Mouse (Mus musculus) ES-E14 (cell line): ENCODE results near the gene Ramp3. TPM values are rescaled to one million over a fixed set of nuclear protein-coding genes. Genes with fewer than 3 reads are reported as not detected.

Experiments
- DNase-seq: peaks from one replicate; pipeline ENCODE4 v3.0.0-alpha.2; 2013; ENCODE audit warnings: low read depth, low spot score
- H3K27ac ChIP-seq: 2 replicates; pipeline ENCODE4 v1.5.1; 2012; ENCODE audit warnings: low read depth, mild to moderate bottlenecking, low read length, moderate library complexity, mixed read lengths; ENCODE audit not compliant: poor library complexity, insufficient read depth, severe bottlenecking
- H3K36me3 ChIP-seq: 2 replicates; pipeline ENCODE4 v1.6.1; 2012; ENCODE audit warnings: mild to moderate bottlenecking, low read length, moderate library complexity, mixed read lengths; ENCODE audit not compliant: control insufficient read depth, poor library complexity, insufficient read depth, severe bottlenecking
- H3K4me1 ChIP-seq, 2 experiments: fragments of 150-350 bp in 1 of 2; sonication (generic) in 1 of 2; 2 replicates each; pipeline ENCODE4 v1.6.1; 2012; ENCODE audit warnings: low read length in 2 of 2, mild to moderate bottlenecking in 1 of 2, mixed read lengths in 1 of 2; ENCODE audit not compliant: control insufficient read depth in 2 of 2, insufficient read depth in 2 of 2, poor library complexity in 1 of 2
- H3K4me3 ChIP-seq, 2 experiments: fragments of 150-350 bp in 1 of 2; sonication (generic) in 1 of 2; 2 replicates each; pipeline ENCODE4 v1.5.1; 2012; ENCODE audit warnings: low read length in 2 of 2, low read depth in 1 of 2, mild to moderate bottlenecking in 1 of 2, mixed read lengths in 1 of 2; ENCODE audit not compliant: insufficient read depth in 1 of 2, poor library complexity in 1 of 2, severe bottlenecking in 1 of 2
- H3K9ac ChIP-seq: 2 replicates; pipeline ENCODE4 v1.6.1; 2012; ENCODE audit warnings: low read depth, mild to moderate bottlenecking, low read length, mixed read lengths; ENCODE audit not compliant: poor library complexity, insufficient read depth, severe bottlenecking
- H3K9me3 ChIP-seq: fragments of 150-350 bp; sonication (generic); 2 replicates; pipeline ENCODE4 v1.6.1; 2012; ENCODE audit warnings: low read depth, mild to moderate bottlenecking, low read length; ENCODE audit not compliant: control insufficient read depth, insufficient read depth
- CHD2 ChIP-seq: IDR thresholded peaks from 2 replicates; pipeline ENCODE4 v1.6.1; 2014; ENCODE audit warnings: mild to moderate bottlenecking, low read depth, low read length, inconsistent platforms
- HCFC1 ChIP-seq: IDR thresholded peaks from 2 replicates; pipeline ENCODE4 v1.6.1; 2012; ENCODE audit warnings: low read length, inconsistent platforms, borderline replicate concordance; ENCODE audit not compliant: insufficient read depth
- MAFK ChIP-seq: IDR thresholded peaks from 2 replicates; pipeline ENCODE4 v1.6.1; 2014; ENCODE audit warnings: mild to moderate bottlenecking, low read depth, low read length, inconsistent platforms; ENCODE audit not compliant: insufficient read depth
- ZC3H11A ChIP-seq: IDR thresholded peaks from 2 replicates; pipeline ENCODE4 v1.6.1; 2012; ENCODE audit warnings: low read depth, mild to moderate bottlenecking, inconsistent platforms, low read length, borderline replicate concordance
- ZNF384 ChIP-seq: IDR thresholded peaks from 2 replicates; pipeline ENCODE4 v1.6.1; 2012; ENCODE audit warnings: low read depth, low read length, inconsistent platforms
- in situ Hi-C, 2 experiments: fragments of 600-800 bp; cut with MboI; formaldehyde crosslinking; loops; one replicate each; pipeline ENCODE4 v1.15.1; 2025; ENCODE audit warnings: low sequenced_read_pairs in 2 of 2, inconsistent platforms in 1 of 2; ENCODE audit not compliant: unreplicated experiment in 2 of 2
- total RNA-seq: library from RNA; depleted of rRNA; stranded (reverse); fragments of 300-350 nt; gene quantifications from 2 replicates; pipeline ENCODE4 v1.2.3, GENCODE M21; 2012

Gene Ramp3
- total RNA-seq, 1 experiment, result 24.1 TPM

GRCm38 (mm10) chr11:6666634-6667033, 8.3 kb downstream of the Ramp3 start:
- no peak overlapping the region for H3K4me3 ChIP-seq
- no peak for DNase-seq
- H3K9me3 ChIP-seq, result no peaks in the 10 kb centered on the region
- peaks cover 1% of the 10 kb centered on the region; the same call in 1 of the 2 replicates for H3K36me3 ChIP-seq
- in situ Hi-C loops, result loop anchor here in 1 of 2 experiments (25.0 kb wide), 1 partner anchor 496 kb away; no protein-coding TSS in a partner anchor
- TF ChIP-seq HCFC1 (no peak), MAFK (peak; percentile 85)
- no peak overlapping the region for H3K27ac ChIP-seq
- H3K9ac ChIP-seq, result no peak overlapping the region
- H3K4me1 ChIP-seq, result no peaks in the 10 kb centered on the region

- H3K9ac ChIP-seq, result no peak overlapping the region
- DNase-seq, result no peak
- H3K9me3 ChIP-seq, result no peaks in the 10 kb centered on the region
- no peak overlapping the region for H3K4me3 ChIP-seq
- no peaks in the 10 kb centered on the region for H3K4me1 ChIP-seq
- in situ Hi-C loops, result loop anchor here in 1 of 2 experiments (25.0 kb wide), 1 partner anchor 493 kb away; no protein-coding TSS in a partner anchor
- no peak overlapping the region for H3K27ac ChIP-seq
- TF ChIP-seq CHD2, result no peak
- no peak for TF ChIP-seq HCFC1
- no peak for TF ChIP-seq ZC3H11A
- TF ChIP-seq MAFK, result no peak
- TF ChIP-seq ZNF384, result no peak
- H3K36me3 ChIP-seq, result peaks cover 1% of the 10 kb centered on the region; the same call in 1 of the 2 replicates
Measured at GRCm38 (mm10) chr11:6669041-6669440, 10.7 kb downstream of the Ramp3 start.

- TF ChIP-seq MAFK (no peak), HCFC1 (no peak), CHD2 (no peak), ZC3H11A (no peak)
- H3K9me3 ChIP-seq, result no peaks in the 10 kb centered on the region
- no peak overlapping the region for H3K4me3 ChIP-seq
- H3K27ac ChIP-seq, result no peak overlapping the region
- peaks cover 4% of the 10 kb centered on the region; the same call in 1 of the 2 replicates for H3K36me3 ChIP-seq
- in situ Hi-C loops, result loop anchor here in 1 of 2 experiments (25.0 kb wide), 1 partner anchor 492 kb away; no protein-coding TSS in a partner anchor
- no peak for DNase-seq
- no peaks in the 10 kb centered on the region for H3K4me1 ChIP-seq
- no peak overlapping the region for H3K9ac ChIP-seq
Measured at GRCm38 (mm10) chr11:6670044-6670443, 11.7 kb downstream of the Ramp3 start.

- no peak overlapping the region for H3K9ac ChIP-seq
- in situ Hi-C loops, result loop anchor here in 1 of 2 experiments (25.0 kb wide), 1 partner anchor 491 kb away; no protein-coding TSS in a partner anchor
- peaks cover 6% of the 10 kb centered on the region; the same call in 1 of the 2 replicates for H3K36me3 ChIP-seq
- peaks cover 0 to 2% of the 10 kb centered on the region in 2 experiments; a peak in 1 of 4 replicates for H3K4me1 ChIP-seq
- no peaks in the 10 kb centered on the region for H3K9me3 ChIP-seq
- no peak overlapping the region for H3K27ac ChIP-seq
- H3K4me3 ChIP-seq, result no peak overlapping the region
- no peak for DNase-seq
- TF ChIP-seq MAFK, result no peak
- TF ChIP-seq ZC3H11A, result no peak
- TF ChIP-seq ZNF384, result no peak
- no peak for TF ChIP-seq CHD2
- no peak for TF ChIP-seq HCFC1
Measured at GRCm38 (mm10) chr11:6670826-6671225, 12.5 kb downstream of the Ramp3 start.

- DNase-seq, result no peak
- Histone ChIP-seq H3K4me3 (no peak overlapping the region), H3K9ac (no peak overlapping the region), H3K9me3 (no peaks in the 10 kb centered on the region), H3K36me3 (peaks cover 6% of the 10 kb centered on the region; the same call in 1 of the 2 replicates), H3K27ac (no peak overlapping the region), H3K4me1 (peaks cover 0 to 5% of the 10 kb centered on the region in 2 experiments; a peak in 1 of 4 replicates)
- in situ Hi-C loops, result loop anchor here in 1 of 2 experiments (25.0 kb wide), 1 partner anchor 488 kb away; no protein-coding TSS in a partner anchor
- TF ChIP-seq ZNF384 (no peak), HCFC1 (no peak), ZC3H11A (no peak)
Measured at GRCm38 (mm10) chr11:6674701-6675100, 16.4 kb downstream of the Ramp3 start.
